Mouse (Mus musculus) frontal cortex, adult 2 months (tissue): Measurements from ENCODE around the gene Fam71f2. TPM values are rescaled to one million over a fixed set of nuclear protein-coding genes. Genes with fewer than 3 reads are reported as not detected.

Experiments used
- DNase-seq, 2 experiments: peaks; one replicate each; pipeline ENCODE4 v3.0.0; 2022; ENCODE audit warnings: low spot score in 1 of 2; ENCODE audit errors: extremely low spot score in 1 of 2
- polyA plus RNA-seq: library from polyadenylated mRNA; depleted of rRNA; stranded (reverse); fragments of >200 nt; gene quantifications from 2 replicates; pipeline ENCODE4 v1.2.3, GENCODE M21; 2012

Gene Fam71f2
- polyA plus RNA-seq, 1 experiment, result 1.8 TPM

DNA sequence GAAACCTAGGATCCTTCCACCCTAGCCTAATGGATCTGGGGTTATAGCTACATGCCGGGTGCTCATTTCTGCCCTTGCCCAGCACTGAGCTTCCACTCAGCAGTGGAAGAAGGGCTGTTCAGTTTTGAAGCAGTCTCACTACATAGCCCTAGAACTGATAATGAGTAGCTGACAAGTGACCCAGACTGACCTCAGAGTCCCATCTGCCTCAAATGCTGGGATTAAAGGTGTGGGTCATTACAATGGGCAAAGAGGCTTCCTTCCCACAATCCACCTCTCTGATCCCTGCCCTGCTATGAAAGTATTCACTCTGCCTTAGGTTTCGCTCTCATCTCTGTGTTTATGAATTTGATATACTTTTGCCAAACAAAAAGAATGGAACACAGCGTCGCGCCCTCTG is 2.6 kb upstream of the Fam71f2 start:
- DNase-seq, result no peak

DNA sequence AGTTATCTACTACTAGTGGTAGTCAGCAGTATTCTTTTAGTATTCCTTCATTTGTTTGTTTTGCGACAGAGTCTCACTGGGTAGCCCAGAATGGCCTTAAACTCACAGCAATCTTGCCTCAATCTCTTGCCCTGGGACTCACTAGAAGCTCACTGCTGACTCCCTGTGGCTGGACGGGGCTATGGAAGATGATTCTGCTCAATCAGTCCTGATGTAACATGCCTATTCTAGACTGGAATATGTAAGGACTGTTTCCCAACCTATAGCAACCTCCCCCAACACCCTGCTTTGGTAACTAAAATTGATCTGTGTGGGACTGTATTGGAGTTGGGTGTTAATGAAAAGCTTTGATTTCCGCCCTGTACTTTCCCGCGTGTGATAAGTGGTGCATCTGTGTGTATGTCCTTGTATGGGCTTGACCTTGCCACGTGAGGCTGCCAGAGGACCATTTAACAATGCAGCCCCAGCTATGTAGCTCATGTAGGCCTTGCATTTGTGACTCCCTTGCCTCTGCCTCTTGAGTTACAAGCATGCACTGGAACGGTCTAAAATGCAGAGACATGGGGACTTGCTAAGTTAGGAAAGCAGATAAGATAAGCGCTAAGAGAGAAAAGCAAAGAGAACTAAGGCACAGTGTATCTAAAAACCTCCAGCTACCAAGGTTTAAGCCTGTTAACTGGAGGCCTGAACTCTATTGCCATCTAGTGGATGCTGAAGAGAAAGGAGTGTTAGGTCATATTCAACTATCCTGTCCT is 703 bp upstream of the Fam71f2 start:
- peak in 1 of 2 experiments; percentile 81 for DNase-seq

DNA sequence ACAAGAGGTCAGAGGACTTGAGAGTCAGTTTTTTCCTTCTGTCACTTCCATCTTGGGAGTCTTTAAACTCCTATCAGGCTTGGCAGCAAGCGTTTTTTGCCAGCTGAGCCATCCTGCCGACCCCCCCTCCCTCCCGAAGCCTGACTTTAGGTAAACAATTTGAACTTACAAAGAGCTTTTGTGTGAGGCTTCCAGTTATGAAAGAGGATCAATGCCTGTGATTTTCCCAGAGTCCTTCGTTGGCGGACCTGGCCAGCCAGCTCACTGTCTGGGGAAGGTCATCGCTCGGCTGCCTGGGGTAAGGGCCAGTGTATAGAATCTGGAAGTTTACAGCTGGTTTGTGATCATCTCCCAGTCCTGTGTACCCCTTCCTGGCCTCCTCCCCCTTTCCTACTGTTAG is 1.3 kb downstream of the Fam71f2 start:
- DNase-seq, result no peak

DNA sequence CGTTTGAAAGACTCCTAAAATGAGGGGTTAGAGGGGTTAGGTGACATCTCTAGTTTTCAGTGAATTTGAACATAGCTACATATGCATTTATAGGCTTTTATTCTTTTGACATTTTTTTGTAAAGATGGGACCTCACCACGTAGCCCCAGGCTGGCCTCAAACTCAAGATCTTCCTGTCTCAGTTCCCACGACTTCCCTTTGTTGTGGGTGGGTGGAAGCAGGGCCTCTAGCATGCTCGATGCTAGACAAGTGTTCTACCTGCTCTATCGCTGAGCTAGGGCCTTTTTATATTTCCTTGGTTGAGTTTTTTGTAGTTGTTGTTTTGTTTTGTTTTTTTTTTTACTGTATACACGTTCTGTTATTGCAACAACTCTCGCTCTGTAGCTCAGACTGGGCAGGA is 7.5 kb downstream of the Fam71f2 start:
- no peak for DNase-seq

DNA sequence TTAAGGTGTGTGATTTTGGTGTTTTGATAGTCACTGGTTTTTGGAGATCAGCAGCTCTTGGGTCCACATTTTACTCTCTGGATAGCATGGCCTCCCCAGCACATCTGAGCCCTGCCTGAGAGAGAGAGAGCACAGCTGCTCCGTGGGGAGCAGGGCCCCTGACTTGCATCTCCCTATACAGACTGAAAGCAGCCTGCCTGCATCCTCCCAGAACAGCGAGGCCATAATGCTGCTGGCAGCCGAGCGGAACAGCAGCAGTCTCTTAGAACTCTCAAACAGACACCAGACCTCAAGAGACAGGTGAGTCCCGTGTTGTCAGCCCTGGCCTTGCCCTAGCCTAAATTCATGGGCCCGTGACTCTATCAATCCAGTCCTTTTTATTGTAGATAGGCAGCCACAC is 8.1 kb downstream of the Fam71f2 start:
- no peak for DNase-seq

DNA sequence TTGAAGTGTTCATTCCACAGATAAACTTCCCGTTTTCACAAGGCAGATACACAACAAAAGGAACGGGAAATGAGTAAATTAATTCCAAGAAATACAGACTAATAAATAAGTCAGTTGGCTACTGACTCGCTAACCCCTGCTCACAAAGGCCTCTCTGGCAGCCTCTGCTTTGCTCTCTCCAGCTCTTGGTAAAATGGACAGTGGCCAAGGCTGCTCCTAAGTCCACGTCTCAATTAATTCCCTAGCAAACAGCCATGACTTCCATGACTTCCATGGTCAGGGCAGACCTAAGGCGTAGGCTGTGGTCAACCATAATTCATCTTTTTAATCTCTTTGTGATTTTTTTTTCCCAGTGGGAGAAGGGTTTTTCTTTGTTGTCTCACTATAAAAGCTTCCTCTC is 8.6 kb downstream of the Fam71f2 start:
- no peak for DNase-seq

DNA sequence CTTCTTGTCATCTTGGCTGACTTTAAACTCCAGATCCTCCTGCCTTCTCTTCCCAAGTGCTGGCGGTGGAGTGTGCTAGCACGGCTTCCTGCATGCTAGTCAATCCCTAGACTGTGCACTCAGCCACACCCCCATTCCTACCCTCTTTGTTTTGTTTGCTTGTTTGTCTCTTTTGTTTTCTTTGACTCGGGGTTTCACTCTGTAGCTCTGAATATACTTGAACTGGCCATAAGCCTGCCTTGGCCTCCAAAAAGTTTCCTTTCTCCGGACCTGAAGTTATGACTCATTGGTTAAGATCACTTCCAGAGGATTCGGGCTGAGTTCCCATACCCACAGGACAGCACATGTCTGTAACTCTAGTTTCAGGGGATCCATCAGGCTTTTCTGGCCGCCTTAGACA is 9.3 kb downstream of the Fam71f2 start:
- no peak for DNase-seq

DNA sequence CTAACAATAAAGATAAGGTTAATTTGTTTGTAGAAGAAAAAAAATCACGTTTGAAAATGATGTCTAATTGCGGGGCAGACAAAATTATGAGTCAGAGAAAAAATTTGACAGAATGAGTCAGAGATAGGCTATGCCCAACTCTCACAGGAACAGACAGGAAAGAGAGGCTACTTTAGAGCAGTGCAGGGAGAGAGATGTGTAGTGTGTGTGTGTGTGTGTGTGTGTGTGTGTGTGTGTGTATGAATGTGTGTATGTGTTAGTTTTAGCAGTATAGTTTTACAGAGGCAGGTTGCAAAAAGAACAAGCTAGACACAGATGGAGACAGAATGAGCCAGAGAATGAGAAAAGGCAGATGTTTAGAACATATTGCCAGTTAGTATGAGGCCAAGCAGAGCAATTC is 19.7 kb downstream of the Fam71f2 start:
- no peak for DNase-seq

DNA sequence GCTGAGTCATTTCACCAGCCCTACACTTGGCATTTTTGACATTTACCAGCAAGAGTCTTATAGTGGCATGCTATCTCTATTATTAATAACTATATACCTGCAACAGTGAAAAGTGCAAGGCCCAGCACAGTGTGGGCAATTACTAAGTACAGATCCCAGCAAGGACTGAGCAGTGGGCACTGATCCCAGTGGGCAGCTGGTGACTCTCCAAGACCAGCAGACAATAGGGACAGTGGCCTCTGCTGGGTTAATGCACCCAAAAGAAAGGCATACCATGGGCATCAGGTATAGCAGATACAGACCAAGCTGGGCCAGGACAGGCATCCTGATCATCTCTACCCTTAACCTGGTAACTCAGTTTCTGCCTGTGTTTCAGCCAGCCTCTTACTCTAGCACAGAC is 23.9 kb downstream of the Fam71f2 start:
- DNase-seq, result no peak

DNA sequence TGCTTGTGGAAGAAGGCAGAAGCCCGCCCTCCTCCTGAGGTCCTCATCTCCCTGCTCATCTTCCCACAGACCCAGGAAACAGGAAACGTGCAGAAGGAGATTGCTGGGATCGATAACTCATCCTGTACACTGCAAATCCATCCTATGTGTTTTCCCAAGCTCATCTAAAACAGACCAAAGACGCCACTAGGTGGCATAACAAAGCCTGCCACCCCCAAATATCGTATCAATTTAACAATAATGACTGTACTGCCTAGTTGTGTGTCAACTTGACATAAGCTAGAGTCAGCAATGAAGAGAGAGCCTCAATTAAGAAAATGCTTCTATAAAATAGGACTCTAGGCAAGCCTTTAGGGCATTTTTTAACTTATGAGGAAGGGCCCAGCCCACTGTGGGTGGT is 24.3 kb downstream of the Fam71f2 start:
- DNase-seq, result no peak

DNA sequence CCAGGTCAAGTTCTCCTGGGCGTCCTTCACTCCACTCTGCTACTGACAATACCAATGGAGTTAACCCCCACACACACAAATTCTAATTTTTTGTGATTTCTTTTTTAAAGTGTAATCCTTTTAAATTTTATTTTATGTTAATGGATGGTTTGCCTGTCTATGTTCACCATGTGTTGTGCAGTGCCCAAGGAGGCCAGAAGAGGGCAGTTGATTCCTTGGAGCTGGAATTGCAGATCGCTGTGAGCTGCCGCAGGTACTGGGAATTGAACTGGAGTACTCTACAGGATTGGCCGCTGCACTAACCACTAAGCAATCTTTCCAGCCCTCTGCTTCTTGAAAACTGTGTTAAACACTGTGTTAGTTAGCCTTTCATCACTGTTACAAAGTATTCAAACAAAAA is 26.1 kb downstream of the Fam71f2 start:
- no peak for DNase-seq

DNA sequence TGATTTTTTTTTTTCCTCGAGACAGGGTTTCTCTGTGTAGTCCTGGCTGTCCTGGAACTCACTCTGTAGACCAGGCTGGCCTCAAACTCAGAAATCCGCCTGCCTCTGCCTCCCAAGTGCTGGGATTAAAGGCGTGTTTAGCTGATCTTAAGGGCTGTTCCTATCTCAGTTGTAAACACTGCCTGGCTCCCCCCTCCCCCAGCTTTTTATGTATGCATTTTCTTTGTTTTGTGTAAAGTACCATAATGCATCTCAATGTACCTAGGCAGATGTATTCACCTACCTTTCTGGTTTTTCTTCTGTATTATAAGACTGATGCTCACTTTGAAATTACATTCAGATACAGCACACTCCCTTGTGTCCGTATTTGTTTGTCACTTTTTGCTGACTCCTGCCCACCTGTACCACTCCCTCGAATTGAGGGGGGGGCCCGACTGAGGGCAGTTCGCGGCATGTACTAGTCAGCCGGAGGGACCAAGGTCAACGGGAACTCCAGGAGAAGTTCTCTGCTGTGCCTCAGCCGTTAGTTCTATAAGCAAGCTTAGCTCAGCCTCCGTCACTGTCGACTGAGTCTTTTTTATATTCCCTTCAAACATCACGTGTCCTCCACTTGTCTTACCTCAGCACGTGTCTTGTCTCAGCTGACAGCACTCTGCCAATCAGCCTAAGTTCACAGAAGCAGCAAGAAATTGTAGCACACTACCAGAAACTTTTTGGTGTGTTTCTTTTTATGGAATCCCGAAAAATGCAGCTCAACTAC is 29.6 kb downstream of the Fam71f2 start:
- no peak for DNase-seq

DNA sequence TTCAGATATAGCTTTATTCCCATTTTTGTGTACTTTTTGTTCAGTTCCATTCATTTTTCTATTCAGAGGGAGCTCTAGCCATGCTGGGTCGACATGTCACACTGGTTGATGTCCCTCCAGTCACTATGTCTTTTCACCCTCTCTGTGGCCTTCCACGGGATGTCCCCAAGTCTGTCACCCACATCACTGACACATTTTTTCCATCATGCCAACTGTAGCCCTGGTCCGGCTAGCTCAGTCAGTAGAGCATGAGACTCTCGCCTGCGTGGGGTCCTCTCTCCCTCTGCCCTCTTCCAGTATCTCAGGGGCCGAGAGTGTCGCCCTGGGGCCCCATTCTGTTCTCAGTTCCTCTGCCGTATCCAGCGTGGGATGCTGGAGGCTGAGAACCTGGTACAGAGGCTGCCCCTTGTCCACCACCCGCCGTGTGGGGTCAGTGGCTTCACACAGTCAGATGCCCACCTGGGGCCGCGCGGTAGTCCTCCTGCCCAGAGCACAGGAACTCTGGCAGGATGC is 34.4 kb downstream of the Fam71f2 start:
- DNase-seq, result no peak

DNA sequence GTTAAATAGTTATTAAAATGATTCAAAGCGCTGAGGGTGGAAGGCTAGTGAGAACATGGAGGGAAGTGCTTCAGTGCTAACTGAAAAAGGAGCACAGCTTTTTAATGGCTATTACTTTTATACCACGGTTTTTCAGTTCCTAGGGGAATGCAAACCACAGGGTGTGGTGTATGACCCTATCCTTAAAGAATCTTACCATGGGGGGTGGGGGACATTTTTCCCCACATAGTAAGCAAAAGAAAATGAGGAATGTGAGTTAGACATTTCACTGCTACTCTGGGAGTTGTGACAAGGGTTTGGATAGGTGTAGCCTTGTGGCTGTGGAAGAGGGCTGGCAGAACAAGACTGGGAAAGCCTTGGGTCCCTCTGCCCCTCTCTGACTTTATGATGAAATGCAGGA is 37.9 kb downstream of the Fam71f2 start:
- no peak for DNase-seq

DNA sequence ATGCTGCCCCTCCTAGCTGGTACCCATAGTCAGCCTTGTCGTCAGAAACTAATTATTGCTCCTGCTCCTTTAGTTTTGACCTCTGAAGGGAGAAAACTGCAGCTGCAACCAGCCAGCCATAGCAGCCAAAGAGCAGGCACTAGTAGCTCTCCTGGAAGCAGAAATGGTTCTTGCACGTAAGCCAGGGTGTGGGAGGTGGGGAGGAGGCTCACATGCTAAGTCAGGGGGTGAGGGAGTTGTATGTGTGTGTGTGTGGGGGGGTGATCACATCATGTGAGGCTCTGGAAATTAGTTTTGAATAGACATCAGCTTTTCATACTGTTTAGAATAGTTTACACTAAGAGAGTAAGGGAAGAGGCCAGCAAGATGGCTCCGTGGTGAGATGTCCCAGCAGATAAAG is 38.5 kb downstream of the Fam71f2 start:
- DNase-seq, result no peak

DNA sequence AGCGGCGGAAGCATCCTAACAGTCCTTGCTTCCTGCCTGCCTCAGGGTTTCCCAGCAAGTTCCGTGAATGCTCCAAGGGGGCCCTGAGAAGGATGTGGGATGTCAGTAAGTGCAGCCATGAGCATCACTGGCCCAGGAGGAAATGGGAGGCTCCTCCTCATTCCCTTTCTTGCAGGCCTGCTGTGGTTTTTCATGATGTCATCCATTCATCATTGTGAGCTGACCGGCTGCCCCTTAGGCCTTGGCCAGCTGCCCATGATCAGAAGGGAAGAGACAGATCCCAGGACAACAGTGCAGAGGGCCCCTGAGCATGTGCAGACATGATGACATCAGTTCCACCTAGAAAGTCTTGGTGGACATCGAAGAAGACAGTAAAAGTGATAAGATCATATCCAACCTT is 39.5 kb downstream of the Fam71f2 start, which contains the start of gene Fam71f1:
Gene Fam71f1 (plus strand): TSS at position 262 of the 400 bp plus-strand sequence.
- DNase-seq, result no peak

DNA sequence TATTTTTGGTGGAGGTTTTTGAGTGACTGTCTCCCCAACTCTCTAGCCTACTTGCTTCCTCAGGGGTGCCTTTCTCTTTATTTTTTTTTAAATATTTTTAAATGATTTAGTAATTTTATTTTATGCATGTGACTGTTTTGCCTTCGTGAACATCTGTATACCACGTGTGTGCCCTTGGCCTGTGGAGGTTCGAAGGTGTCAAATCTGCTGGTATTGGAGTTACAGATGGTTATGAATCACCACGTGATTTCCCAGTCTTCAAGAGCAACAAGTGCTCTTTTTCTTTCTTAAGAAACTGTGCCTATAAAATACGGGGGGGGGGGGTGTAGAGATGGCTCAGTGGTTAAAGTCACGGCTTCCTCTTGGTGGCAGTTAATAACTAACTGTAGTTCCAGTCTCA is 42.2 kb downstream of the Fam71f2 start:
- DNase-seq, result no peak

DNA sequence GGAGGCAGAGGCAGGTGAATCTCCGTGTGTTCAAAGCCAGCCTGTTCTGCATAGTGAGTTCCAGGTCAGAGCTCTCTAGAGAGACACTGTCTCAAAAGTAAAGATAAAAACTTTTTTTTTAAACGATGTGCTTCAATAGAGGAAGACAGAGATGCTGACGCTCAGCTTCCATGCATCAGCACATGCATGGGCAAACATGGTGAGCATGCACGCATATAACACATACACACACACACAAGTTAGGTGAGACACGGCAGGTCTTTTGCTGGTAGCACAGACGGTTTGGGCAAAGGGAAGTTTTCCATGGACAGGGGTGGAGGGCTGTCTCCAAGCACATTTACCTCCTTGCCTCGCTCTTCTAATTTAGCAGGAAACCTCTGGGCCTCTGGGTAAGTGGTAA is 42.8 kb downstream of the Fam71f2 start:
- DNase-seq, result no peak

DNA sequence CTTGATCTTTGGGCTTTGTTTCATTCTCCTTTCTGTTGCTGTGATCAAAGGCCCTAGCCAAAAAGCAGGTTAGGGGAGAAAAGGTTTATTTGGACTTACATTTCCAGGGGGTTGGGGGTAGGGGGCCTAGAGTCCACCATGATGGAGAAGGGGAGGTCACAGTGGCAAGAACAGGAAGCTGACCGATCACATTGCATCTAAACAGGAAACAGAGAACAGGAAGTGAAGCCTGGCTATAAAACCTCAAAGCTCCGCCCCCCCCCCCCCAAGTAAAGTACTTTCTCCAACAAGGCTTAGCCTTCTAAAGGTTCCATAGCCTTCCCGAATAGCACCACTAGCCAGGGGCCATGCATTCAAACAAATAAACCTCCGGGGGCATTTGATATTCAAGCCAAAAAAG is 43.3 kb downstream of the Fam71f2 start:
- DNase-seq, result no peak

DNA sequence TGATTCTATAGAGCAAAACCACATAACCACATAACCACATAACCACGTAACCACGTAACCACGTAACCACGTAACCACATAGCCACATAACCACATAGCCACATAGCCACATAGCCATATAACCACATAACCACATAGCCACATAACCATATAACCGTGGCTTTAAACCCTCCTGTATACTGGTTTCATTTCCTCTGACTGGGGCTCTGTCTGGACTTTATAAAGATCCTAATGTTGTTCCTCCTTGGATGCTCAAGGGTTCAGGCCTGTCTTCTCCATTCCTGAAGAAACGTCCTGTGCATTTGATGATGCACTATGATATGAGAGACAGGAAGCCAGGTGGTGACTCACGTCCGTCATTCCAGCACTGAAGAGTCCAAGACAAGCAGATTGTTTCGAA is 47.6 kb downstream of the Fam71f2 start:
- DNase-seq, result no peak

DNA sequence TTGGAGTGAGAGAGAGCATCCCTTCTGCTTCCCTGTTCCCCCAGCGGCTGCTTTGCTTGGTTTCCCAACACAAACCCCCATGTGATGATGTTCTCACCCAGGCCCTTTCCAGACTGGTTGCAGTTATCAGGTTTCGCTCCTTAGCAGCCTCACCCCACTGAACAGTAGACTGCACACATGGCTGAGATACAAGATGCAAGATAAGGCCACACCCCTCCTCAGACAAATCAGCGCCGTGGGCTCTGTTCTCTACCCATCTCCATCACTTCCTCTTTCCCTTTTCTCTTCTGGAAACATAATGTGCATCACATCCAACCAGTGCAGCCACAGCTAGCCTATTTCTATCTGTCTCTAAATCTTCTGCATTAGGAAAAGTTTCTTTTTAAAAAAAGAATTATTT is 50.1 kb downstream of the Fam71f2 start:
- no peak for DNase-seq
